Mouse (Mus musculus) splenic B cell, adult 2 months (primary cell): ENCODE data around the gene Ahrr.

Experiments
- DNase-seq: peaks from one replicate; pipeline ENCODE4 v3.0.0-alpha.2; 2011; ENCODE audit warnings: low read depth, low spot score
- H3K27me3 ChIP-seq: 2 replicates; pipeline ENCODE4 v1.6.1; 2012; ENCODE audit warnings: mild to moderate bottlenecking, low read length, moderate library complexity, mixed read lengths; ENCODE audit not compliant: control insufficient read depth, poor library complexity, insufficient read depth, severe bottlenecking
- H3K36me3 ChIP-seq: 2 replicates; pipeline ENCODE4 v1.6.1; 2012; ENCODE audit warnings: mild to moderate bottlenecking, low read length, moderate library complexity, mixed read lengths; ENCODE audit not compliant: control insufficient read depth, poor library complexity, insufficient read depth, severe bottlenecking

Gene Ahrr

GRCm38 (mm10) chr13:74183011-74183695 is 109.0 kb downstream of the Ahrr start:
- no peak for DNase-seq
- Histone ChIP-seq H3K36me3 (peaks cover 19% of the 10 kb centered on the region), H3K27me3 (no peaks in the 10 kb centered on the region)

- DNase-seq: no peak
- peaks cover 3% of the 10 kb centered on the region; the same call in 1 of the 2 replicates for H3K36me3 ChIP-seq
- H3K27me3 ChIP-seq: no peaks in the 10 kb centered on the region
Measured at GRCm38 (mm10) chr13:74172036-74172435, 120.1 kb downstream of the Ahrr start.

- Histone ChIP-seq H3K36me3 (peaks cover 3% of the 10 kb centered on the region; the same call in 1 of the 2 replicates), H3K27me3 (no peaks in the 10 kb centered on the region)
- no peak for DNase-seq
Measured at GRCm38 (mm10) chr13:74169446-74170164, 122.5 kb downstream of the Ahrr start.

GRCm38 (mm10) chr13:74167492-74167891 is 124.6 kb downstream of the Ahrr start:
- Histone ChIP-seq H3K27me3 (no peaks in the 10 kb centered on the region), H3K36me3 (no peaks in the 10 kb centered on the region)
- DNase-seq: no peak

- no peak for DNase-seq
- no peaks in the 10 kb centered on the region for H3K36me3 ChIP-seq
Measured at GRCm38 (mm10) chr13:74167057-74167413, 125.1 kb downstream of the Ahrr start.

GRCm38 (mm10) chr13:74166348-74167056 is 125.6 kb downstream of the Ahrr start:
- peak; percentile 56 for DNase-seq
- H3K27me3 ChIP-seq: no peaks in the 10 kb centered on the region
- H3K36me3 ChIP-seq: no peaks in the 10 kb centered on the region

More at GRCm38 (mm10) chr13:74167057-74167413, 125.1 kb downstream of the Ahrr start:
- no peaks in the 10 kb centered on the region for H3K27me3 ChIP-seq
